Mouse (Mus musculus) heart, postnatal 0 days (tissue): ENCODE measurements at regions not wholly inside any gene's neighbourhood (a gene's known extent, or its start where the extent isn't known, plus 50 kb on each side); places are given as distances from the start of the nearest gene placed in this dataset.

ENCODE experiments used
- ATAC-seq: fragments of 200-750 bp; cut with Nextera tagmentation; 2 replicates; pipeline ENCODE4 v1.8.0; 2017; ENCODE audit warnings: low read depth, moderate number of reproducible peaks, moderate library complexity; ENCODE audit not compliant: insufficient read depth
- DNase-seq: peaks from one replicate; pipeline ENCODE4 v3.0.0-alpha.2; 2016; ENCODE audit warnings: low spot score
- H3K27ac ChIP-seq: fragments of 300-500 bp; sonication (generic); 2 replicates; pipeline ENCODE4 v1.5.1; 2014; ENCODE audit warnings: low read depth, mild to moderate bottlenecking
- H3K27me3 ChIP-seq: fragments of 300-500 bp; sonication (generic); 2 replicates; pipeline ENCODE4 v1.6.1; 2014; ENCODE audit warnings: low read length, mixed read lengths; ENCODE audit not compliant: control insufficient read depth, insufficient read depth
- H3K36me3 ChIP-seq: fragments of 300-500 bp; sonication (generic); replicated peaks from 2 replicates; pipeline ENCODE4 v1.6.1; 2014; ENCODE audit warnings: low read length, mixed read lengths; ENCODE audit not compliant: control insufficient read depth, insufficient read depth
- H3K4me1 ChIP-seq: fragments of 300-500 bp; sonication (generic); 2 replicates; pipeline ENCODE4 v1.6.1; 2014; ENCODE audit warnings: antibody characterized with exemption; ENCODE audit not compliant: control insufficient read depth, insufficient read depth
- H3K4me2 ChIP-seq: fragments of 300-500 bp; sonication (generic); 2 replicates; pipeline ENCODE4 v1.6.1; 2014; ENCODE audit warnings: low read depth, mild to moderate bottlenecking, low read length, moderate library complexity
- H3K4me3 ChIP-seq: fragments of 300-500 bp; sonication (generic); 2 replicates; pipeline ENCODE4 v1.5.1; 2014; ENCODE audit warnings: low read depth, low read length
- H3K9ac ChIP-seq: fragments of 300-500 bp; sonication (generic); replicated peaks from 2 replicates; pipeline ENCODE4 v1.6.1; 2014; ENCODE audit warnings: low read depth, low read length, mixed read lengths
- H3K9me3 ChIP-seq: fragments of 300-500 bp; sonication (generic); replicated peaks from 2 replicates; pipeline ENCODE4 v1.6.1; 2016; ENCODE audit warnings: low read length; ENCODE audit not compliant: control insufficient read depth
- CTCF ChIP-seq: IDR thresholded peaks from 2 replicates; pipeline ENCODE4 v1.5.1; 2016; ENCODE audit warnings: antibody characterized with exemption, control low read depth, low read depth
- EP300 ChIP-seq: IDR thresholded peaks from 2 replicates; pipeline ENCODE4 v1.6.1; 2016; ENCODE audit warnings: antibody characterized with exemption, low read depth
- WGBS: fragments of 180-500 bp; shearing (Covaris S2); extraction: QIAGEN DNeasy Blood & Tissue Kit; methylation state at CpG from one replicate; pipeline ENCODE4 v1.1.7; 2014; 5-methylcytosine and 5-hydroxymethylcytosine counted together

DNA sequence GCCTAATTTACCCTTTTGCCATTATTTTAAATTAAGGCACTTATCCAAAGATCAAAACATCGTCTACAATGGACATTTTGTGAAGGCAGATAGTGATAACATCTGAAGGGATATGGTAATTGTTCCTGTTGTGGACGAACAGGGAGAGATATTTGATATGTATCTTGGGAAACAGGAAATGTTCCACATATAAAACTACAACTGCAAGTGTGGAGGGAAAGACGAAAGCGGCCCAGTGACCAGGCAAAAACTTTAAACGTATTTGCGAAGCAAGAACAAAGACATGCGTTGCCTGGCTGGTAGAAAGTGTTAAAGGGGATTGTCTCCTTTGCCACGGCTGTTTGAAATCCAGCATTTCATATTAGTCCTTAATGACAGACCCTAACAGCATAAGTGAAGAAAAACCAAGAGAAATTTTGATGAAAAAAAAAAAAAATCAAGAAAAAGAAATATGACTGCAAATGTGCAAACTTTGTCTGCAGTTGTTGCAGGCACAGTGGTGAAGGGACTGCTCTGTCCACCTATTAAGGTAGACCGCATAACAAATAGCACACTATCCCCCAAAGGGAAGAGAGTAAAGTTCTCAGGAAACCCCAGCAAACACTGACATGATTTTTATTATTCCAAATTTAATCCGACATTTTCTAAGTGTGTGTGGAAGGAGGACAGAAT is 431.2 kb upstream of the Ccnh start:
- H3K4me3 ChIP-seq, result no peak overlapping the region
- ATAC-seq (no peak), DNase-seq (no peak)
- TF ChIP-seq CTCF, result no peak
- TF ChIP-seq EP300, result no peak
- no peaks in the 10 kb centered on the region for H3K9me3 ChIP-seq
- no peak overlapping the region for H3K9ac ChIP-seq
- WGBS, result 45% methylated on average over 10 of the region's 10 CpGs
- H3K27ac ChIP-seq, result no peak overlapping the region
- no peaks in the 10 kb centered on the region for H3K36me3 ChIP-seq
- 0 out of 2 replicates have a peak, but pooled peaks cover 7% of the 10 kb centered on the region for H3K27me3 ChIP-seq
- no peak overlapping the region for H3K4me2 ChIP-seq
- no peaks in the 10 kb centered on the region for H3K4me1 ChIP-seq

DNA sequence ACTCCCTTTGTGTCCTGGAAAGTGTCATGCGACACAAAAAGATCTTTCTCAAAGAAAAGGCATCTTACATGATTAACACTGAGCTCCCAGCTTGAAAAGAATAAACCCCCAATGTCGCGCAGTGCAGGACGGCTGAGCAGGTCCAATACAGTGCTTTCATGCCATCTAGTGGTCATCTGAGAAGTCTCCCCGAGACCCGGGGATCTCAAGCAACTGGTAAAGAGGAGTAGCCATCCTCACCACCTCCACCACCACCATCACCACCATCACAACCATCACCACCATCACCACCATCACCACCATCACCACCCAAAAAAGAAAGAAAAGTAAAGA is 430.7 kb upstream of the Ccnh start:
- H3K4me2 ChIP-seq, result no peak overlapping the region
- H3K27ac ChIP-seq, result no peak overlapping the region
- no peak overlapping the region for H3K4me3 ChIP-seq
- peak; percentile 73 for DNase-seq
- H3K4me1 ChIP-seq, result no peaks in the 10 kb centered on the region
- H3K9ac ChIP-seq, result no peak overlapping the region
- WGBS, result 0% methylated on average over 6 of the region's 6 CpGs
- peak; percentile 62; the same call in 1 of the 2 replicates for ATAC-seq
- no peaks in the 10 kb centered on the region for H3K9me3 ChIP-seq
- TF ChIP-seq CTCF, result peak; percentile 87
- TF ChIP-seq EP300, result no peak
- 0 out of 2 replicates have a peak, but pooled peaks cover 7% of the 10 kb centered on the region for H3K27me3 ChIP-seq
- H3K36me3 ChIP-seq, result no peaks in the 10 kb centered on the region

DNA sequence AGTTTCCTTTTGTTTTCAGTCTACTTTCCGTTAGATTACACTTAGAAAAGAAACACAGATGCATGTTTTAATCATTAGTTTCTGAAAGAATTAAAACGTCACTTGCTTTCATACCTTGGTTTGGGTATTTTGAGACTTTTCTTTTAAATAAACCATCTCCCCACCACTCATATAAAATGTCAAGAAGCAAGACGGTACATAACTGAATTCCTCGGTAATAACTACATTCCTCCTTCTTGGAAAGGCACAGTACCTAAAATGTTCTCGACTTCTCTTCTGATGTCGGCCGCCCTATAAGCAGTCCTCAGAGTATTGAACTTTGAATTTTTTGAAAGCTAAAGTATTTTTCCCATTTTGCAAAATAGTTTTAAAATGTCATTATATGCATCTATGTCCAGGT is 430.1 kb upstream of the Ccnh start:
- no peaks in the 10 kb centered on the region for H3K36me3 ChIP-seq
- H3K27me3 ChIP-seq, result 0 out of 2 replicates have a peak, but pooled peaks cover 7% of the 10 kb centered on the region
- no peak for ATAC-seq
- WGBS, result 63% methylated on average over 7 of the region's 7 CpGs
- no peak overlapping the region for H3K27ac ChIP-seq
- TF ChIP-seq CTCF, result no peak
- TF ChIP-seq EP300, result no peak
- H3K4me1 ChIP-seq, result no peaks in the 10 kb centered on the region
- no peak overlapping the region for H3K4me3 ChIP-seq
- no peak overlapping the region for H3K4me2 ChIP-seq
- no peaks in the 10 kb centered on the region for H3K9me3 ChIP-seq
- no peak for DNase-seq
- no peak overlapping the region for H3K9ac ChIP-seq

DNA sequence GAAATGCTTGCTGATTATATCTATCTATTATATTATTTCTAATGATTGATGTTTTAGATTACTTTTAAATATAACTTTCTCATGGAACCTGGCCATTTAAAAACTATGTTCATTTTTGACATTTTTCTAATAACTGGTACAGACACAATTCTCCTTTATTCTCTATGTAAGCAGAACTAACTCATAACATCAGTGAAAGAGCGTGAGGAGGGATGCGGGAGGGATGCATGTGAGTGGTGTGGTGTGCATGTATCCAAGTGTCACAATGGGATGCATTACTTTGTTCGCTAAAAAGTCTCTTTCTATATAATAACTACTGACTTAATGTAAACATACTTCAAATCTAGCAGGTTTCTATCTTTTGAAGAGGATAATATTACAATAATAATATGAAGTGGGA is 428.7 kb upstream of the Ccnh start:
- no peaks in the 10 kb centered on the region for H3K4me1 ChIP-seq
- H3K27ac ChIP-seq, result no peak overlapping the region
- no peaks in the 10 kb centered on the region for H3K9me3 ChIP-seq
- H3K27me3 ChIP-seq, result 0 out of 2 replicates have a peak, but pooled peaks cover 7% of the 10 kb centered on the region
- 65% methylated on average over 3 of the region's 3 CpGs for WGBS
- H3K4me3 ChIP-seq, result no peak overlapping the region
- no peak overlapping the region for H3K9ac ChIP-seq
- no peak for TF ChIP-seq CTCF
- no peak for TF ChIP-seq EP300
- DNase-seq (no peak), ATAC-seq (no peak)
- no peak overlapping the region for H3K4me2 ChIP-seq
- H3K36me3 ChIP-seq, result no peaks in the 10 kb centered on the region

DNA sequence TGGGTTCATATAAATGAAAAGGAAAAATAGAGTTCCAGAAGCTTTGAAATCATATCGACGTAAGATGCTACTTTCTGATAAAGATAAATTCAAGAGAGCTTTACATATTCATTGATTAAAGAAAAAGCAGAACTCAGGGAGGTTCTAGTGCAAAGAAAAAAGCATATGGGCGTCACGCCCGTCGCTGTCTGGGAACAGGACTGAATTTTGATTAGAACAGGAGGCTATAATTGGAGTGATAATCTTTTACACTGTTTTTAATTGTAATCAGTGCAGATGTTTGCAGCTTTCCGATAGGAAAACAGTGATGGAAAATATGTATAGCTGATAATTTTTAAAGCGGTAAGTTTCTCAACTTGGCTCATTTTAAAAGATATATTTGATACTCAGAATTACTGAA is 428.2 kb upstream of the Ccnh start:
- Histone ChIP-seq H3K27ac (no peak overlapping the region), H3K36me3 (no peaks in the 10 kb centered on the region), H3K9me3 (no peaks in the 10 kb centered on the region), H3K4me1 (no peaks in the 10 kb centered on the region), H3K4me2 (no peak overlapping the region), H3K27me3 (0 out of 2 replicates have a peak, but pooled peaks cover 7% of the 10 kb centered on the region), H3K9ac (no peak overlapping the region), H3K4me3 (no peak overlapping the region)
- TF ChIP-seq CTCF, result no peak
- TF ChIP-seq EP300, result no peak
- no peak for DNase-seq
- ATAC-seq, result no peak
- 54% methylated on average over 8 of the region's 8 CpGs for WGBS

DNA sequence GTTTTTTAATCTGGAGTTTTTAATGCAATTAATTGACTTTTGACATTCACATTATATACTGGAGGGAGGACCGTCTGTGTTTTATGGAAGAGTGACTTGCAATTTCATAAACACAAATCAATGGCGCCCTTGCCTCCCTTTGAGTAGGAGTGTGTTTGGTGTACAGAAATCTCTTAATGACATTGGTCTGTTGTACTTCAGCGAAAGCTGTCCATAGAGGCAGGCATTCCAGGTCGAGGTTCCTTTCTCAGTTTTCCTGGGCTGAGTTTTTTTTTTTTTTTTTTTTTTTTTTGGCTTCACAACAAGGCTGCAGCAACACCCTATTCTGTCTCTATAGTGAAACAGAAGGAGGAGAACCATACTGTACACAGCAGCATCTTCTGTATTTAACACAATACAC is 427.4 kb upstream of the Ccnh start:
- H3K36me3 ChIP-seq, result no peaks in the 10 kb centered on the region
- TF ChIP-seq EP300 (no peak), CTCF (no peak)
- WGBS, result 48% methylated on average over 4 of the region's 4 CpGs
- no peaks in the 10 kb centered on the region for H3K4me1 ChIP-seq
- ATAC-seq, result no peak
- DNase-seq, result no peak
- no peak overlapping the region for H3K9ac ChIP-seq
- H3K9me3 ChIP-seq, result no peaks in the 10 kb centered on the region
- H3K27me3 ChIP-seq, result 0 out of 2 replicates have a peak, but pooled peaks cover 7% of the 10 kb centered on the region
- no peak overlapping the region for H3K4me2 ChIP-seq
- H3K27ac ChIP-seq, result no peak overlapping the region
- H3K4me3 ChIP-seq, result no peak overlapping the region
